Mouse (Mus musculus) kidney, adult 2 months (tissue): ENCODE data around the gene Mrln.

Source experiments
- CTCF ChIP-seq: fragments of 200-500 bp; conservative IDR thresholded peaks from 2 replicates; pipeline ENCODE4 v1.5.1; 2011; ENCODE audit warnings: low read depth, mild to moderate bottlenecking, control low read depth, low read length, moderate library complexity, mixed read lengths; ENCODE audit not compliant: insufficient read depth, insufficient read length
- POLR2A ChIP-seq: fragments of 200-500 bp; IDR thresholded peaks from one replicate; pipeline ENCODE4 v1.6.1; 2011; ENCODE audit warnings: low read depth, low read length, control low read depth

DNA sequence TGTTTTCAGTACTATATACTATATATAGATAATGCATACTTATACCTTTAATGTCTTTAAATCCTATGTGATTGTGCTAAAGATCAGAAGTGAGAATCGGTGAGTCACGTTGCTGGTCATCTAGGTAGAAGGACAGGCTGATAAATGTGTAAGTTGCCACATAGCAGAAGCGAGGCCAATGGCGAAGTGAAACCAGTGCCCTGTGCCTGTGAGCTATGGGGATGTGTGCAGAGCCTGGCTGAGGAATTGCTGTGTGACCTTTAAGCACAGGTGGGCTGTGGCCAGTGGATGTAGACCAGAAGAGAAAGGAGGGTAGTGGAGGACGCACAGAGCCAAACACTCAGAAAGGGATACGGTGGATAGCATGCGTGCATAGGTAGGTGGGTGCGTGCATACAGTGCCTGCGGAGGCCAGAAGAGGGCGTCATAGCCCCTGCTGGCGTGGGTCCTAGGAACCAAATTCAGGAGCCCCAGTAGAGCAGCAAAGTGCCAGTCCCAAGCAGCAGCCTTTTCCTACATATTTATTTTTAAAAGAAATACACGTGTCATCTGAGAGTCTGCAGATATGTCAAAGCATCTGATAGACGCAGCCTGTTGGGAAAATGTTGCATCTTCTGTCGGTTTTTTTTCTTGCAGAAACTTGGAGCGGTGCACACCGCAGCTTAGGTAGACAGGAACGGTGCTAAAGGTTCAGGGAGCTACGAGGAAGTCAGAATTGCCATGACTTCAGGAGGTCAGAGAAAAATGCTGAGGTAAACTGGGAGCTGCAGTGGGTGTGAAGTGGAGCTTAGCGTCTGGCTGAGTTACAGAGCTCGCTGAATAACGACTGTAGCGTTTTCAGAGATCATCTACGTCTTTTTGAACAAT, 64.3 kb downstream of the Mrln start:
- TF ChIP-seq CTCF (no peak), POLR2A (no peak)
